Mouse (Mus musculus) adrenal gland, postnatal 10 days (tissue): ENCODE measurements at regions not wholly inside any gene's neighbourhood (a gene's known extent, or its start where the extent isn't known, plus 50 kb on each side); places are given as distances from the start of the nearest gene placed in this dataset.

Experiments used
- DNase-seq: peaks from one replicate; pipeline ENCODE4 v3.0.0; 2021; ENCODE audit warnings: mixed read lengths

GRCm38 (mm10) chr2:134419581-134419980 lies 134.6 kb downstream of the Hao1 start:
- no peak for DNase-seq

- DNase-seq, result no peak
Observed at GRCm38 (mm10) chr2:134399564-134399963, 154.6 kb downstream of the Hao1 start.

- DNase-seq, result no peak
Observed at GRCm38 (mm10) chr2:134393421-134393820, 160.7 kb downstream of the Hao1 start.

GRCm38 (mm10) chr2:134375116-134375515 lies 179.1 kb downstream of the Hao1 start:
- no peak for DNase-seq

- no peak for DNase-seq
Observed at GRCm38 (mm10) chr2:134350894-134351501, 203.2 kb downstream of the Hao1 start.

GRCm38 (mm10) chr2:134350442-134350841 lies 203.7 kb downstream of the Hao1 start:
- DNase-seq, result no peak

- DNase-seq, result no peak
Observed at GRCm38 (mm10) chr2:134342515-134343140, 211.5 kb downstream of the Hao1 start.

GRCm38 (mm10) chr2:134308092-134308491 lies 246.1 kb downstream of the Hao1 start:
- no peak for DNase-seq

GRCm38 (mm10) chr2:134290126-134290691 lies 264.0 kb downstream of the Hao1 start:
- no peak for DNase-seq

- DNase-seq, result no peak
Observed at GRCm38 (mm10) chr2:134275881-134276280, 278.3 kb downstream of the Hao1 start.

- DNase-seq, result peak; percentile 28
Observed at GRCm38 (mm10) chr2:134268466-134268865, 285.7 kb downstream of the Hao1 start.
